9 mouse cellular contexts compared by ENCODE assay signal in genomic region chr2:126996737-126997136, GRCm38 (mm10). TPM values are rescaled to one million over a fixed set of nuclear protein-coding genes. Genes with fewer than 3 reads are reported as not detected.
DNase-seq lines count a peak whose midpoint lies in the region; ATAC-seq lines count a peak whose summit lies in the region.
"Had no signal": no experiment of that assay in that cellular context is flagged by ENCODE, and none has a peak within 500 bp of the region (broad histone marks: within the 10 kb centered on the region; RNA-seq: fewer than 3 reads in every experiment).

No protein-coding gene starts in this region.

- 0 out of 2 replicates have a peak overlapping the region, but pooled peaks have one; percentile 30 for H3K27ac ChIP-seq in forebrain, embryonic 10.5 days
- H3K27ac ChIP-seq in forebrain, embryonic 15.5 days (replicated peaks), result no peak overlapping the region
- H3K27ac ChIP-seq in heart, embryonic 11.5 days (ENCODE audit: low read depth, low read length), result no peak overlapping the region
- H3K27ac ChIP-seq in kidney, embryonic 15.5 days, result no peak overlapping the region
- H3K27ac ChIP-seq: liver, embryonic 13.5 days had no signal

- no peaks in the 10 kb centered on the region for H3K27me3 ChIP-seq in forebrain, embryonic 10.5 days (ENCODE audit: poor library complexity, severe bottlenecking)
- no peaks in the 10 kb centered on the region for H3K27me3 ChIP-seq in forebrain, embryonic 15.5 days
- H3K27me3 ChIP-seq in heart, embryonic 11.5 days (ENCODE audit: control insufficient read depth, insufficient read depth, low read length), result no peaks in the 10 kb centered on the region
- H3K27me3 ChIP-seq in kidney, embryonic 15.5 days, result no peaks in the 10 kb centered on the region
- H3K27me3 ChIP-seq: liver, embryonic 13.5 days had no signal

- H3K4me1 ChIP-seq in forebrain, embryonic 10.5 days, result no peaks in the 10 kb centered on the region
- no peaks in the 10 kb centered on the region; the same call in 1 of the 2 replicates for H3K4me1 ChIP-seq in forebrain, embryonic 15.5 days
- no peaks in the 10 kb centered on the region for H3K4me1 ChIP-seq in heart, embryonic 11.5 days (ENCODE audit: control insufficient read depth, insufficient read depth, low read length)
- H3K4me1 ChIP-seq in kidney, embryonic 15.5 days, result peaks cover 13% of the 10 kb centered on the region; the same call in 1 of the 2 replicates

- no peak overlapping the region for H3K9ac ChIP-seq in forebrain, embryonic 15.5 days (replicated peaks)
- H3K9ac ChIP-seq in heart, embryonic 11.5 days (ENCODE audit: low read depth, low read length), result peak overlapping the region; percentile 52; the same call in 1 of the 2 replicates
- H3K9ac ChIP-seq in kidney, embryonic 15.5 days, result no peak overlapping the region
- H3K9ac ChIP-seq: liver, embryonic 13.5 days had no signal

- ATAC-seq in forebrain, embryonic 15.5 days (replicated peaks), result no peak; the same call in 1 of the 2 replicates
- ATAC-seq in heart, embryonic 11.5 days (replicated peaks; ENCODE audit: insufficient number of reproducible peaks, low FRiP score, low TSS enrichment), result no peak
- ATAC-seq in kidney, embryonic 15.5 days (replicated peaks; ENCODE audit: low FRiP score), result no peak

- 31% methylated on average over 5 of the region's 5 CpGs for WGBS in forebrain, embryonic 10.5 days
- 23% methylated on average over 5 of the region's 5 CpGs for WGBS in forebrain, embryonic 15.5 days
- 16% methylated on average over 5 of the region's 5 CpGs for WGBS in heart, embryonic 11.5 days (ENCODE audit: insufficient replicate concordance)
- WGBS in kidney, embryonic 15.5 days, result 18% methylated on average over 5 of the region's 5 CpGs

- no peak for DNase-seq in forebrain, embryonic 10.5 days (ENCODE audit: extremely low spot score, low spot score)
- peak; percentile 62 for DNase-seq in MEL-GATA-1-ER (ENCODE audit: extremely low read depth, low read depth)
- peak; percentile 23 to 47 for DNase-seq in cerebellum, postnatal 36 days
- DNase-seq in lung, adult 18-20 months, result peak; percentile 38 to 63
- DNase-seq in skeletal muscle tissue, adult 2 months (ENCODE audit: low read depth, low spot score), result peak; percentile 60
- DNase-seq: liver, embryonic 13.5 days had no signal

- no peak overlapping the region for H3K4me2 ChIP-seq in forebrain, embryonic 15.5 days (replicated peaks)
- peak overlapping the region; percentile 45 for H3K4me2 ChIP-seq in heart, embryonic 11.5 days
- peak overlapping the region; percentile 37 for H3K4me2 ChIP-seq in kidney, embryonic 15.5 days
- H3K4me2 ChIP-seq: liver, embryonic 13.5 days had no signal

- H3K4me3 ChIP-seq in forebrain, embryonic 10.5 days, result no peak overlapping the region
- no peak overlapping the region for H3K4me3 ChIP-seq in forebrain, embryonic 15.5 days
- H3K4me3 ChIP-seq in heart, embryonic 11.5 days (ENCODE audit: low read depth, low read length), result no peak overlapping the region
- H3K4me3 ChIP-seq in kidney, embryonic 15.5 days (replicated peaks), result no peak overlapping the region
- H3K4me3 ChIP-seq: liver, embryonic 13.5 days had no signal

- H3K36me3 ChIP-seq in forebrain, embryonic 10.5 days (replicated peaks), result no peaks in the 10 kb centered on the region
- H3K36me3 ChIP-seq in forebrain, embryonic 15.5 days, result no peaks in the 10 kb centered on the region
- H3K36me3 ChIP-seq in heart, embryonic 11.5 days (ENCODE audit: control insufficient read depth, insufficient read depth, low read length), result no peaks in the 10 kb centered on the region
- no peaks in the 10 kb centered on the region for H3K36me3 ChIP-seq in kidney, embryonic 15.5 days
- H3K36me3 ChIP-seq: liver, embryonic 13.5 days had no signal

- H3K9me3 ChIP-seq in forebrain, embryonic 10.5 days, result no peaks in the 10 kb centered on the region
- no peaks in the 10 kb centered on the region for H3K9me3 ChIP-seq in forebrain, embryonic 15.5 days
- no peaks in the 10 kb centered on the region for H3K9me3 ChIP-seq in heart, embryonic 11.5 days (replicated peaks; ENCODE audit: control insufficient read depth, low read length)
- no peaks in the 10 kb centered on the region for H3K9me3 ChIP-seq in kidney, embryonic 15.5 days (replicated peaks)
- H3K9me3 ChIP-seq: liver, embryonic 13.5 days had no signal

RNA-seq across cellular contexts. Expression of gene Ap4e1, which starts 11.8 kb away (rescaled TPM):
- 12.7 and 12.8 TPM in 2 replicates for polyA plus RNA-seq in forebrain, embryonic 10.5 days (2016; fragmentation: Nextera tagmentation; extraction: Ambion mirVana)
- 11.6 and 11.9 TPM in 2 replicates for polyA plus RNA-seq in forebrain, embryonic 15.5 days (2015; fragmentation: Nextera tagmentation; extraction: Ambion mirVana)
- 7.9 and 9.3 TPM in 2 replicates for polyA plus RNA-seq in heart, embryonic 11.5 days (2014; fragmentation: Nextera tagmentation; extraction: Ambion mirVana)
- polyA plus RNA-seq in kidney, embryonic 15.5 days (2015; fragmentation: Nextera tagmentation; extraction: Ambion mirVana), result 11.7 and 12.1 TPM in 2 replicates
